Mouse (Mus musculus) effector memory CD4-positive, alpha-beta T cell, adult 7 months (primary cell): ENCODE data around the gene Dpp10. TPM values are rescaled to one million over a fixed set of nuclear protein-coding genes. Genes with fewer than 3 reads are reported as not detected.

Experiments
- polyA plus RNA-seq: library from polyadenylated mRNA; unstranded; fragments of 100-300 nt; shearing (Covaris generic); gene quantifications from one replicate; pipeline ENCODE4 v1.2.1, GENCODE M21; 2017

The Dpp10 gene
- polyA plus RNA-seq, result 0.05 TPM

GRCm38 (mm10) chr1:124044925-124045640 is at the start of gene Dpp10:
Gene Dpp10, minus strand, starts transcription at chr1:124045559.

